Mouse (Mus musculus) cerebellum, adult 2 months (tissue): ENCODE data around the gene 9030025P20Rik. TPM values are rescaled to one million over a fixed set of nuclear protein-coding genes. Genes with fewer than 3 reads are reported as not detected.
"Not testable (repeated sequence)": the region's sequence is repeated elsewhere in the genome, so short reads cannot be mapped to it uniquely, and the experiment has no call there.

Experiments
- DNase-seq, 2 experiments: peaks; one replicate each; pipeline ENCODE4 v3.0.0; 2021
- H3K27ac ChIP-seq: fragments of 200-500 bp; 2 replicates; pipeline ENCODE4 v1.5.1; 2012; ENCODE audit warnings: low read length, control low read depth, inconsistent platforms; ENCODE audit not compliant: insufficient read depth
- H3K27me3 ChIP-seq: fragments of 200-500 bp; 2 replicates; pipeline ENCODE4 v1.6.1; 2012; ENCODE audit warnings: inconsistent platforms, mild to moderate bottlenecking, low read length, moderate library complexity; ENCODE audit not compliant: control insufficient read depth, insufficient read depth
- H3K4me1 ChIP-seq: fragments of 200-500 bp; 2 replicates; pipeline ENCODE4 v1.6.1; 2011; ENCODE audit warnings: low read length; ENCODE audit not compliant: control insufficient read depth, insufficient read depth
- H3K4me3 ChIP-seq: fragments of 200-500 bp; replicated peaks from 2 replicates; pipeline ENCODE3; 2011; ENCODE audit warnings: mild to moderate bottlenecking, low read depth, low read length, control low read depth; ENCODE audit not compliant: insufficient read depth
- WGBS: fragments of 180-500 bp; shearing (Covaris S2); methylation state at CpG from one replicate; pipeline ENCODE4 v1.1.7; 2018; 5-methylcytosine and 5-hydroxymethylcytosine counted together
- polyA plus RNA-seq: library from polyadenylated mRNA; depleted of rRNA; stranded (reverse); fragments of >200 nt; gene quantifications from 2 replicates; pipeline ENCODE4 v1.2.3, GENCODE M21; 2012; rRNA removed

The 9030025P20Rik gene
- polyA plus RNA-seq, 1 experiment = 24.5 TPM

GRCm38 (mm10) chr17:15025513-15025912, 47.2 kb downstream of the 9030025P20Rik start:
- H3K27me3 ChIP-seq, H3K4me3 ChIP-seq, H3K4me1 ChIP-seq, H3K27ac ChIP-seq, DNase-seq: not testable (repeated sequence)
- WGBS = no CpG with 5 or more reads among the region's 6 CpGs

DNA sequence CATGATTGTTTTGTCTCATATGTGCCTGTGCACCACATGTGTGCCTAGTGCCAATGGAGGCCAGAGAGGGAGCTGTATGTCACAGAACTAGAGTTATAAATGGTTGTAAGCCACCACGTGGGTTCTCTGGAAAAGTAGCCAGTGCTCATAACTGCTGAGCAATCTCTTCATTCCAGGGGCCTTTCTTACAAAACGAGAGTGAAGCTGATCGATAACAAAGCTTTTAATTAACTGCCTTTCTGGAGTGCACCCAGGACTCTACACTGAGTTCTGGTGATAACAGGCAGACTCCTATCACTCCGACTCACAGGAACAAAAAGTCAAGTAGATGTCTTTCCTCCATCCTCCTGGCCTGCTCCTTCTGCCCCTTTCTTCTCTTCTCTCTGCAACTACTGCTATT, 53.1 kb downstream of the 9030025P20Rik start:
- not testable (repeated sequence) for H3K4me1 ChIP-seq, H3K4me3 ChIP-seq, DNase-seq, H3K27ac ChIP-seq, H3K27me3 ChIP-seq
- WGBS = no CpG with 5 or more reads among the region's 4 CpGs

GRCm38 (mm10) chr17:15040455-15040854, 62.2 kb downstream of the 9030025P20Rik start:
- not testable (repeated sequence) for H3K4me1 ChIP-seq, DNase-seq
- no CpG with 5 or more reads among the region's 3 CpGs for WGBS

More at GRCm38 (mm10) chr17:15040455-15040854, 62.2 kb downstream of the 9030025P20Rik start:
- H3K4me3 ChIP-seq, H3K27me3 ChIP-seq, H3K27ac ChIP-seq: not testable (repeated sequence)

Other genes starting within 250 kb of the 9030025P20Rik start
- gene Wdr27, start 35.3 kb upstream of the 9030025P20Rik start, polyA plus RNA-seq = 4.0 and 4.4 TPM in 2 replicates
- 17.5 and 18.4 TPM in 2 replicates for gene 1600012H06Rik, start 35.3 kb upstream of the 9030025P20Rik start, polyA plus RNA-seq
- gene Phf10, start 17.2 kb upstream of the 9030025P20Rik start, polyA plus RNA-seq = 45.7 and 46.8 TPM in 2 replicates
- gene Gm3417, start 322 bp downstream of the 9030025P20Rik start, polyA plus RNA-seq = 0.41 TPM in 1 of 2 replicates, not detected in the other
- 12.3 and 12.8 TPM in 2 replicates for gene Gm3435, start 31.7 kb downstream of the 9030025P20Rik start, polyA plus RNA-seq
- gene Ermard, start 62.7 kb downstream of the 9030025P20Rik start, polyA plus RNA-seq = 107 and 119 TPM in 2 replicates
- not detected in 2 replicates for gene Tcte3, start 63.0 kb downstream of the 9030025P20Rik start, polyA plus RNA-seq
- gene Gm3448, start 63.1 kb downstream of the 9030025P20Rik start, polyA plus RNA-seq = 3.4 and 4.5 TPM in 2 replicates